ENCODE assay signal across 15 mouse cellular contexts in genomic region chr9:103784156-103784555, GRCm38 (mm10). TPM values are rescaled to one million over a fixed set of nuclear protein-coding genes. Genes with fewer than 3 reads are reported as not detected.
DNase-seq lines count a peak whose midpoint lies in the region.
"Had no signal": no experiment of that assay in that cellular context is flagged by ENCODE, and none has a peak within 500 bp of the region (broad histone marks: within the 10 kb centered on the region; RNA-seq: fewer than 3 reads in every experiment).

No protein-coding gene starts in this region.

- intact Hi-C loops in heart, postnatal 25 days (cut with DNase I): no loop called here

- peak; percentile 64 for DNase-seq in heart, adult 11 months
- no peak for DNase-seq in heart, postnatal 25 days (ENCODE audit: low spot score)
- DNase-seq in left cerebral cortex, adult 18-20 months (ENCODE audit: low spot score in 2 of 2): peak; percentile 23 to 40
- DNase-seq in left cerebral cortex, adult 11 months (ENCODE audit: low spot score): no peak
- peak; percentile 42 to 49 for DNase-seq in right cerebral cortex, adult 2 months (ENCODE audit: low spot score in 2 of 2)
- DNase-seq in right cerebral cortex, postnatal 10 days (ENCODE audit: low spot score in 2 of 2): no peak
- DNase-seq in spleen, adult 12 weeks (ENCODE audit: low spot score): no peak
- DNase-seq: adrenal gland, adult 2 months; adrenal gland, postnatal 10 days; adrenal gland, postnatal 25 days; cerebellum, adult 11-12 months; cerebellum, adult 2 months; cerebellum, adult 9-10 months; cerebellum, postnatal 25 days had no signal

RNA-seq across cellular contexts. Expression of gene Tmem108, which starts 22.5 kb away (rescaled TPM):
- total RNA-seq in heart, postnatal 25 days (2021): 1 to 10 TPM; 3.8 to 6.1 TPM
- 10 to 100 TPM; 23.7 to 25.9 TPM for total RNA-seq in left cerebral cortex, adult 18-20 months (2021)
- total RNA-seq: MEL had no signal

Comparison
In these comparisons a context has a peak if more than half of its experiments do, and no peak if none do; other contexts are left out.
1. DNase-seq: peak in heart, adult 11 months (single experiment), left cerebral cortex, adult 18-20 months (2 of 2) and right cerebral cortex, adult 2 months (2 of 2); none in heart, postnatal 25 days (single experiment), left cerebral cortex, adult 11 months (single experiment), right cerebral cortex, postnatal 10 days (0 of 2) and spleen, adult 12 weeks (single experiment).